Mouse (Mus musculus) G1E (cell line): Measurements from ENCODE around the gene Lrp11.

ENCODE experiments used
- CTCF ChIP-seq: IDR thresholded peaks from 2 replicates; pipeline ENCODE4 v1.5.1; 2012; ENCODE audit warnings: low read depth, low read length, inconsistent platforms, mixed read lengths
- GATA2 ChIP-seq: IDR thresholded peaks from 2 replicates; pipeline ENCODE4 v1.6.1; 2012; ENCODE audit warnings: low read depth, low read length, inconsistent platforms, borderline replicate concordance
- POLR2AphosphoS5 ChIP-seq: IDR thresholded peaks from 2 replicates; pipeline ENCODE4 v1.6.1; 2012; ENCODE audit warnings: low read depth, low read length, inconsistent platforms; ENCODE audit not compliant: insufficient replicate concordance
- TAL1 ChIP-seq: conservative IDR thresholded peaks from 2 replicates; pipeline ENCODE4 v1.6.1; 2012; ENCODE audit warnings: low read depth, low read length, inconsistent platforms, mixed read lengths

GRCm38 (mm10) chr10:7578002-7578401, 11.6 kb upstream of the Lrp11 start:
- TF ChIP-seq TAL1 (no peak), CTCF (no peak), GATA2 (no peak), POLR2AphosphoS5 (no peak)
